Mouse (Mus musculus): ENCODE results near the gene Cplane1.
A peak's percentile ranks its signal among the peaks of the same experiment; 100 is the strongest.
"Not testable (repeated sequence)": the region's sequence is repeated elsewhere in the genome, so short reads cannot be mapped to it uniquely, and the experiment has no call there.

Cplane1 gene

DNA sequence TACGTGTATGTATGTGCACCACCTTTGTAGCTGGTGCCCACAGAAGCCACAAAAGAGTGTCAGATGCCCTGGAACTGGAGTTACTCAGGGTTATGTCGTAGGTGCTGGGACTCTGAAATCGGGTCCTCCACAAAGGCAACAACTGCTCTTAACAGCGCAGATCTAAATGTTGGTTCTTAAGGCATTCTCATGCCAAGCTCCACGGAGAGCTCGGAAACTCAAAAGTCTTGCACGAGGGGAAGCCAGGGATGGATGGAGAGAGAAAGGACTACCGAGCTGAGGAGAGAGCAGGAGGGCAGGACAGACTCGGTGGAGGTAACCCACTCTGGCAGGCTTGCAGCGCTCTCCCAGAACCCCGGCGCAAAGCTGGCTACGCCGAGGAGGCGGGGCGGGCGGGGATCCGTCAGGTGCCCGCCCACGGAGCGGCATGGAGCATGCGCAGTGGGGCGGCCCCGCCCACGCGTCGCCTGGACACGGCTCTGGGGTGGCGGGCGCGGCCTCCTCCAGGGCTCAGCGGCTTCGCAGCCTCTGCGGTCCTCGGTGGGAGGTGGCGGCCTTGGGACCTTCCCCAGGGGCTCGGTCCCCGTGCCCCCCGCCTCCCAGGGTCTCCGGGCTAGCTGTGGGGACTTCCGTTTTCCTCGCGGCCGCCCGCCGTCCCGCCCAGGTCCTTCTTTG, at the start of gene Cplane1:
Gene Cplane1, plus strand, starts transcription at position 516 of the 675 bp plus-strand sequence.
- peak; percentile 86 for DNase-seq (ENCODE audit: low read depth)

DNA sequence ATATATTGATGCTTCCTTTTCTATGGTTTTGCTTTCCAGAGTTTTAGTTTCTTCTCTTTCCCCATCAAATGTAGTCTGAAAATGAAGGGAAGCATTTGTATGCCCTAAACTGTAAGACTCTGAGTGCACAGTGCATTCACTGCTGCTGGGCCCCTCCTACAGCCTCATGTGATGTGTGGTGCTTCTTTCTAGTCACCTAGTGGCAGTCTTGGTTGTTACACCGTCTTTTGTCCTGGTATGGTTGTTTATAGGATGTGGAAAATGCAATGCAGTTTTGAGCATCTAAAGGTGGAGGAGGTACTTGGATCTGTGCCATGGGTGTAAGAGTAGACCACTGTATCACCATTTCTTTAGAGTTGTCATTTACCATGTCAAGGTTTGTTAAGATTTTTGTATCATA, 39.6 kb upstream of the Cplane1 start:
- peak; percentile 35 for DNase-seq (ENCODE audit: low read depth)

DNA sequence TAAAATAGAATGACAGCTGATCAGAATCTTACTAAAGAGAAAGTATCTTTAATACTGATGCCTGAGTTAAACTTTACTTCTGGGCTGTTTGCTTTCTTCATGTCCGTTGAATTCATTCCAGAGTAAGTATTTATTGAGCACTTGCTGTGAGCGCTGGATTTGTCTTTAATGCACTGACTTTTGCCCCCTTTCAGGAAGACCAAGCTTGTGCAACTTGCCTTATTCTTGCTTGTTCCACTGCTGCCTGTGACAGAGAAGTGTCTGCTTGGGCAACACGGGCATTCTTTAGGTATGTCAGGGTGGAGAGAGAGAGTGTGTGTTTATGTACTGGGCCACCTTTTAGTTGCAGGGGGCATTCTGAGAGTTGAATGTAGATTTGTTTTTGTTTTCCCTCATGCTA, 37.6 kb upstream of the Cplane1 start:
- DNase-seq (ENCODE audit: low read depth): no peak

DNA sequence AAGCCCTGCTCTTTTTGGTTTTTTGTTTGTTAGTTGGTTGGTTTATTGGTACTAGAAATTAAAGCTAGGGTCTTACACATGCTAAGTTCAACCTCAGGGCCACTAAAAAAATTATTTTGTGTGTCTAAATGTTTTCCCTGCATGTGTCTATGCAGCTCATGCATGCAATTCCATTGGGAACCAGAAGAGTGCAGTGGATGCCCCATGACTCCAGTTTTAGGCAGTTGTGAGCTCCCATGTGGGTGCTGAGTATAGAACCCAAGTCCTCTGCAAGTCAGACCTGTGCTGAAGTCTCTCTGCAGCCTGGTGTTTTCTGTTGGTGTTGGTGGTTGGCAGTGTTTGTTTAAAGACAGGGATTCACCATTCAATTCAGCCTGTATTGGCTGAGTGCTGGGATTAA, 37.1 kb upstream of the Cplane1 start:
- peak; percentile 18 for DNase-seq (ENCODE audit: low read depth)

DNA sequence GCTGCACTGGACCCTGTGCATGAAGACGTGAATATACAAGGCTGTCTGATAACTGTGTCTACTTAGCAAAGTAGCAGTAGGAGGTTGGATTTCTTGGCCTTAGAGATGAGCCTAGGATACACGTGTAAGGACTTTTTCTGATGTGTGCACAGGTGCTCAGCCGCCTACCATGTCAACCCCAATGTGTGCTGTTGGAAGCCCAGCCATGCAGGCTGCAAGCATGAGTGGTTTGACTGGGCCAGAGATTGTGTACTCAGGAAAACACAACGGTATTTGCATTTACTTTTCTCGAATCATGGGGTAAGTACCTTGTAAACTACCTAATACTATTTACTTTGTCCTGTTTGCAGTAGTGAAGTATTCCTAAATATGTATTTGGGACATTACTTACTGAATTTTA, 33.3 kb upstream of the Cplane1 start:
- no peak for DNase-seq (ENCODE audit: low read depth)

DNA sequence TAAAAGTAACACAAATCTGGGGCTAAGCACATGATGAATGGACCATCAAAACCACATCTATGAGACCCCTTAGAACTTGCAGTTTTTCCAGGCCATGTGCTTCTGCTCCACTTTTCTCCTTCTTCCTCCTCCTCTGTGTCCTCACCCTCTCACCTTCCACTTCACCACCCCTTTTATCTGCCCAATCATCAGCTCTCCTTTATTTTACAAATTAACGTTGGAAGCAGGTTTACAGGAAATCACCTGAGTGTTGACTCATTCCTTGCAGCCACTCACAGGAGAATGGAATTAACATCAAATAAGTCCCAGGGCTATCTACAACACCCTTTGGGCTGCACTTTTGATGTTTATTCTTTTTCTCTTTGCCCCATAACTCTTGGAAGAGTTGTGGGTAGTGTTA, 7.1 kb upstream of the Cplane1 start:
- DNase-seq (ENCODE audit: low read depth): no peak

DNA sequence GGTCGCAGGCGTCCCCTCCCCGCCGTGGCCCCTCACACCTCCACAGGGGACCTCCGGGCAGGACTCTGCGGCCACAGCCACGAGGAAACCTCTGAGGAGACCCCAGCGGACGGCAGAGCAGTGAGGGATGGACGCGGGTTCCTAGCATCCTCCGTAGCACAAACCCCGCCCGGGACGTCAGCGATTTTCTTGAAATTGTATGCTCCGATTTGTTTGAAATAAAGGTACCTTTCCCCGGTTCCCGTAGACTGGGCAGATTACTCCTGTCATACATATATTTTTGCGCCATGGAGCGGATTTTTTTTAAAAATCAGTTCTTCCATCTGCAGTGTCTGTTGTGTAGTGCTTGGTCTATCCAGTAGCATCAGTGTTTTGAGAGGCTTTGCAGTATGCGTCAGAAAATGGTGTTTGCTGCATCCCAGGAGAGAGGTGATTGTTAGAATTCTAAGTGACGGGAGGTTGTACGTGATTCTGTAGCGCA, 400 bp downstream of the Cplane1 start:
- DNase-seq (ENCODE audit: low read depth): peak; percentile 36

DNA sequence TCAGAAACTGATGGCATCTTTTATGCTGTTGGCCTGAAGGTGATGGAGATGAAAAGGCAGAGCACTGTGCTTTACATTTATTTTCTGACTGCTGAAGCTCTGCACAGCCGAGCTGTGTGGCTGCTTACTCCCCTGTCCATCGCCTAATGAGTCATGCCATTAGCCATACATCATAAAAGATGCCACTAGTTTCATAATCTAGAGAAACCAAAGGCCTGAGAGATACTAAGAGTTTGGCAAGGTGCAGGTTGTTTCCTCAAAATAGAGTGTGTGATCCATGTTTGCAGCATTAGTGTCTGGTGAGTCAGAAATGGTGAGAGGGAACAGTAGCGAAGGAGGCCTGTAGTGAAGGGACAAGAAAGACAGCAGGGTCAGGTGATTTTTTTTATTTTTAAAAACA, 20.7 kb downstream of the Cplane1 start:
- peak; percentile 36 for DNase-seq (ENCODE audit: low read depth)

DNA sequence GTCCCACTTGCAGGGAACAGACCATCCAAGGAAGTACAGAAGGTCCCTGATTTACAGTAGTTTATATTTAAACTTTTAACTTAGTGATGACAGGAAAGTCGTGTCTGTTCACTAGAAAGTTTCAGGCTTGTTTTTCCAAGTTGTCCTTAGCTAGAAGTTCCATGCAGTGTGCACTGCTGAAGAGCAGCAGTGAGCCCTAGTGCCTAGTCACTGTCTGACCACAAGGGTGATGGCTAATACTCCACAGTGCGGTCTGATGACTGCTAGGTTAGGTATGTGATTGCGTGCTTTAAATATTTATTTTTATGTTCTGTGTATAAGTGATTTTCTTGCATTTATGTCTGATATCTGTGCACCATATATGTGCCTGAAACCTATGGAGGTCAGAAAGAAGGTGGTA, 21.5 kb downstream of the Cplane1 start:
- DNase-seq (ENCODE audit: low read depth): no peak

DNA sequence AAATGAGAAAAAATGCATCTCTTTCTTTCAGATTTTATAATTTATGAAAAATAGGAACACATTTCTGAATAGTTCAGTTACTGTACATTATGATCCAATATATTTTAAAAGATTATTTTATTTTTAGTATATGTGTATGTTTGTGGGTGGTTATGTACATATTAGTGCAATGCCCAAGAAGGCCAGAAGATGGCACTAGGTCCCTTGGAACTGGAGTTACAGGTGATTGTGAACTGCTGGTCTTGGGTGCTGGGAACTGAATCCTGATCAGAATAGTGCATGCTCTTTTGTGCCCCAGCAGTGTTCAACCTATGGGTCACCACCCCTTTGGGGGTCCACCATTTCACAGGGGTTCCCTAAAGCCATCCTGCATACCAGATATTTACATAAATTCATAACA, 31.4 kb downstream of the Cplane1 start:
- DNase-seq (ENCODE audit: low read depth): peak; percentile 46

DNA sequence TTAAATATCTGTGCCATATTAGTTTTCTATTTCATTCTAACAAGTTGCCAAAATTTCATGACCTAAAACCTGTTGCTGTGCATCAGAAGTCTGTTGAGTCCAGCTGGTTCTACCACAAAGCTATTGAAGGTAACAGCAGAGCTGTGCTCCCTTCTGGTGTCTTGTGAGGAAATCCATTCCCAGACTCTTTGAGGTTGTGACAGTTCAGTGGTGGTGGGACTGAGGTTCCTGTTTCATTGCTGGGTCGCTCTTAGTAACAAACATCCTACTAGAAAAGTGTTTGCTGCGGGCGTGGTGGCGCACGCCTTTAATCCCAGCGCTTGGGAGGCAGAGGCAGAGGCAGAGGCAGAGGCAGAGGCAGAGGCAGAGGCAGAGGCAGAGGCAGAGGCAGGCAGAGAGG, 39.5 kb downstream of the Cplane1 start:
- peak; percentile 15 for DNase-seq (ENCODE audit: low read depth)

DNA sequence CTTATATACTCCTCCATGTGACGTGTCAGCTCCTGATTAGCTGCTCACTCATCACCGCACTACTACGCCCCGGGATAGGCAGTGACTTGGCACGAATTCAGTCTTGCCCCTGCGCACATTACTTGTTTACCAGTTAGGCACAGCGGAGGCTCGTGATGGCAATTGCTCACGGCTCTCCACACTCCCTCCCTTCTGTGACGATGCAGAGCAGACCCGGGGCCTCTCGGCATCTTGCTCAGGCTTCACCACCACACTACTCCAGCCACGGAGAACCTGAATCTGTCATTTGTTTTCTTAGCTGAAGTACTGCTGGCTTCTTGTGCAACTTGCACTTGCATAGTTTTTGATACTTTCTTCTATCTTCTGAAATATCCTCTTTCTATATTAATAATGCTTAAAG, 45.9 kb downstream of the Cplane1 start:
- DNase-seq (ENCODE audit: low read depth): no peak

DNA sequence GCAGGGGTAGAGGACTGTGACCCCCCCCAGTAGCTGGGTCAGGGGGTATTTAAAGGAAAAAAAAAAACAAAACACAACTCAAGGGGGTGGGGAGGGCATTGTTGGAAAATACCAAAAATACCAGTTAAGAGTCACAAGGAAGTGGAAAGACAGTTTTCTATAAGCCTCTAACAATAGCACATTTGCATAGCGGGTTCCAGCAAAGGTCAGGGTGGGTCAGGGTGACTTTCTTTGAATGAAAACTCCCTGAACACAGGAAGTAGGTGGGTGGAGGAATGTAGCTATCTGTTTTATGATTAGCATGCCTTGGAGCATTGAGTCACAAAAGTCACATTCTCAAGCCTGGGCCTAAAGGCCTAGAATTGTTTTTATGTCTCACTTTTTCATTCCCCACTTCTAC, 65.3 kb downstream of the Cplane1 start:
- not testable (repeated sequence) for DNase-seq (ENCODE audit: low read depth)

DNA sequence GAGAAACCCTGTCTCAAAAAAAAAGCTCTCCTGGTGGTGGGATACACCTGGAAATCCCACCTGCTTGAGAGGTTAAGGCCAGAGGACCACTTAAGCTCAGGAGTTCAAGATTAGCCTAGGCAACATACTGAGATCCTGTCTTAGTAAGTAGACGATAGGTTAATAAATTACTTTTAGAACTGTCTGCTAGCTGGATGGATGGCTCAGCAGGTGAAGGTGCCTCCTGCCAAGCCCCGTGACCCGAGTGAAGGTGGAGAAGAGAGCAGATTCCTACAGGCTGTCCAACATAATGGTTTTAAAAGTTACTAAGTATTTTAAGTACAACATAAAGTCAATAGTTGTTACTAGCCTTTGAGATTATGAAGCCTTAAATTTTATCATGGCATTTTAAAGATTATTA, 97.0 kb downstream of the Cplane1 start:
- DNase-seq (ENCODE audit: low read depth): no peak

DNA sequence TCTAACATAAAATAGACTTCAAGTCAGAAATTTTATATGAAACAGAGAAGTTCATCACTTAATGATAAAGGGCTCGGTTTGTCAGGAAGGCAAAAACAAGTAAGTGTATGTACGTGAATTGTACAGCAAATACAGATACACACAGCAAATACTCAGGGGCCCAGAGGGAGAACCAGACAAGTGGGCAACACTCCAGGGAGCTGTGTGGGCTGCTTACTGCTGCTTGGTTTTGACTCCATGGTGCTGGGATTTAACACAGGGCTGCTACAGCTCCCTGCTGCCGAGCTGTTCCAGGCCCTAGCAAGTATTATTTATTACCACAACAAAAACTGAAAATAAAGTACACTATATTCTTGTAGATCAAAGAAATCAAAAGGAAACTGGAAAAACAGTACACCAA, 98.3 kb downstream of the Cplane1 start:
- no peak for DNase-seq (ENCODE audit: low read depth)

DNA sequence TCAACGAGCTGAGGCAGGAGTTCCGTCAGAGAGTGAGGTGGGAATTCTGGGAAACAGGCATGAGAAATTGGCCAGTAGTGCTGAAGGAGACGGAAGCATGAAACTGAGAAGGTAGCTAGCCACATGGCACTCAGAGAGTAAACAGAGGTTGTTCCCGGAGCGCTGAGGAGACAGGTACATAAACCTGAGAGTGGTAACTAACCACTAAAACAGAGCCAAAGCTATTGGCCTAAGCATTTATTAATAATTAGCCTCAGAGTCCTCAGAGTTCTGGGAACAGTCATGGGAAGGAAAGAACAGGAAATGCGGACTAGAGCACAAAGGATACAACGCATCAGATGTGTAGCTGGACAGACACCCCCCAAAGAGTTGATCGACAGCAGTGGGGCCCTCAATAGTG, 99.3 kb downstream of the Cplane1 start:
- DNase-seq (ENCODE audit: low read depth): no peak

DNA sequence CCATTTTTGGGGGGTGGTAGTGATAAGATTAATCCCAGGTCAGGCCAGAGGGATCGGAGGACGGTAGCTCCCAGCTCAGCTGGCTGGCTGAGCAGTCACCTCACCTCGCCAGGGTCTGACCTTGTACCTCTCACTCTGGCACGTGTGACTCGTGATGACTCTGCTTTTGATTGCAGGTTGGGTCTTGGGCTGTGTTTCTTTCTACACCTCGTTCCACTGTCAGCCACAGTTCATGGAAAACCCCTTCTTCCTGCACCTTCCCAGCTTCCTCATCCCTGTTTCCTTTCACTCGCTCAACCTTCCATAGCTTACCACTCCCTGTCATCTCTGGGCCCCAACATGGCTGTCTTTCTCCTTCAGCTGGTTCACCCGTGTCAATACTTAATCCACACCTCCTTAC, 103.0 kb downstream of the Cplane1 start:
- DNase-seq (ENCODE audit: low read depth): no peak

DNA sequence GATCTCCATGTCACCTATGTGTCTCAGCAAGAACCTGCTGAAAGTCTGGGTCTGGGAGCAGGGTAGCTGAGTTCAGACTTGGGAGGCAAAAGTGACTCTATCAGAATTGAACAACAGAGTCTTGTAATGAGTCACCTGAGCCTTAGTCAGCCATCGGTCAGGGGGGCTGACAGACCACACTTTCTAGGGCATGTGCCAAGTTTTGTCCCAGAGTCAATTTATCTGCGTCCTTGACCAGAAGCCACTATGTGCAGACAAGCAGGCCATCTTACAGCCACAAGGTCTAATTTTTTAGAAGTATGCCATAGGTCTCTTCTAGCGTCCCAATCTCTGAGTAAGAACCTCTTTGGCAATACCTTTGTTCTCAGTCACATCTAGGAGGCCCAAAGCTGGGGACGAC, 109.0 kb downstream of the Cplane1 start:
- peak; percentile 73 for DNase-seq (ENCODE audit: low read depth)

DNA sequence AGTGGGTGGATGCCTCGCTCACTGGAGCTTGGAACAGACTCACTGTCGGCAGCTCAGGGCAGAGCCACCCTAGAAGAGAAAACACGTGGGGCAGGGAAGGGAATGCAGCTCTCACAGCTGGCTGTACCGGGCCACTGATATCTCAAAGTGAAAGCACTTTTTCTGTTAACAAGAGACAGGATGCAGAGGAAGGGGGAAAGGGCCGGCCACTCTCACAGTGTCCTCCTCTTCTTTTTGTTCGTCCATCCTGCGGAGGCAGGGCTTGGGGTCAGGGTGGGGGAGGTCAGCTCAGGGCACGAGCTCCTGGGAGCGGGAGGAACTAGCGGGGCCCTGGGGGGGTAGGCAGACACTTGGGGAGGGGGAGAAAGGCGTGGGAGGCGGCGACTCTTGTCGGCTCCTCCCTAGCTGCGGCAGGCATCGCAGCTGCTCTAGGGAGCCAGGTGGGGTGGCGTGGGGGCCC, 110.4 kb downstream of the Cplane1 start:
- DNase-seq (ENCODE audit: low read depth): peak; percentile 41

DNA sequence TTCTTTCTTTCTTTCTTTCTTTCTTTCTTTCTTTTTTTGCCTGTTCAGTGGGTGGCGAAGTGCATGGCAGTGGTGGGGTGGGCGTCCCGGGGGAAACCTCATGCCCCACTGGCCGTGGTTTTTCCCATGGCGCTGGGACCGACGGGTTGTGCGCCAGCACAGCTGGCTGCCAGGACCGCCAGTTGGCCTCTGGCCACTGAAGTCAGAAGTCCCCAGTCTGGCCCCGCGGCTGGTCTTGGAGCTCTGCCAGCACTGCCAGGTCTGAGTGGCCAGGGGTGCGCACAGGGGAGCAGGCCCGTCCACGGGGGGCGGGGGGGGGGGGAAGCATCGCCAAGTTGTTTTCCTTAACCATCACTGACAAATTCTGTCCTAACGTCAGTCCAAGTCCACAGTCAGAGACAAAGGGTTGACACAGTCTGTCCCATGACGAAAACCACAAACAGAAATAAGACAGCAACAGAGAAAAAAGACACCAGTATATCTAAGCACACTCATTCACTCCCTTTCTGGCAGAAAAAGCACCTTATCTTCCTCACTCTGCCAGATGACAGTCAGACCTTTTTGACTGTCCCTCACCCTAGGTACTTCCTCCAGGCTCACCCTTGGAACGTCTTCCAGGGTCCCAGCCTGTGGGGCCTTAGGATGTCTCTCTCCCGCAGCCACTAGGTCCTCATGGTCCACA, 111.2 kb downstream of the Cplane1 start:
- peak; percentile 67 for DNase-seq (ENCODE audit: low read depth)

DNA sequence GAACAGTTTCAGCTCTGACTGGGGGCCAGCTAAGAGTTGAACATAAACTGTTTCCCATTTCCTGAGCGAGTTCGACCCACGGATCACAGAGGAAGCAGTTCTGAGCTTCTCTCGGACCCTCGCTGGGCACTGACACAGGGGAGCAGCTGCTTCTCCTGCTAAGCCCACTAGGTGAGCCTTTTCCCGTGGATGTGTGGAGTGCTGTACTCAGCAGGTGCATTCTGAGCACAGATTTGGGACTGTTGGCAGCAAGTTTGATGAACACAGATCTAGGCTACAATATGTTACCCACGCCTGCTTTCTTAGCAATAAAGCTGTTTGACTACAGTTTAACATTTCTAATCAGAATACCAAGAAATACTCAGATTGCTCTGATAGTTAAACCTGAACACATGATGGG, 112.8 kb downstream of the Cplane1 start:
- DNase-seq (ENCODE audit: low read depth): no peak

DNA sequence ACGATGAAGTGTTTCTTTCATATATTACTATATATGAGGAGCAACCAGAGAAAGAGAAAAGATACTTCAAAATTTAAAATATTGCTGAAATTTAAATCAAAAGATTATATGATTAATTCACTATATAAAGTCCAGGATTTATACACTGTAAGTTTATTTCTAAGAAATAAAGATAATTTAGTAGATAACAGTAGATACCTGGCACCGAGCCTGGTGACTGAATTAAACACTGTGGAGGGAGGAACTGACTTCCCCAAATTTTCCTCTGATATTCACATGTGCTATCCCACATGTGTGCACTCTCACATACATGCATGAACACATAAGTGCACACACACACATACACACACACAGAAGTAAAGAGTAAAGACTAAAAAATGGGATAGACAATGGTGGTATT, 113.2 kb downstream of the Cplane1 start:
- no peak for DNase-seq (ENCODE audit: low read depth)

DNA sequence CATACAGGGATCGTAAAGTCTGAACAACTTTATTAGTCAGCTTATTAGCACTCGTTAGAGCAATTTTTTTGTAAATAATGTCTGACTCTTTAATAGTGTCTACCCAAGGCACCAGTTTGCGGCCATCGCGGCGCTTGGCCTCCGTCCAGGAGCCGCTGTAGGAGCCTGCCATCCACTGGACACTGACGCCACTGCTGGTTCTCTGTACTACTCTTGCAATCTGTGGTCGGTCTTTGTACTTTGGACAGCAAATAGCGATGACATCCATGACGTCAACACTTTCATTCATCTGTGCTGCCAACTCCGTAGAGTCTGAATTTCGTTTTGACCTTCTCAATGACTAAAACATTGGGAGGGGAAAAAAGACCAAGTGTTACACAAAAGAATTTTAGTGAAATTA, 122.3 kb downstream of the Cplane1 start:
- DNase-seq (ENCODE audit: low read depth): no peak

DNA sequence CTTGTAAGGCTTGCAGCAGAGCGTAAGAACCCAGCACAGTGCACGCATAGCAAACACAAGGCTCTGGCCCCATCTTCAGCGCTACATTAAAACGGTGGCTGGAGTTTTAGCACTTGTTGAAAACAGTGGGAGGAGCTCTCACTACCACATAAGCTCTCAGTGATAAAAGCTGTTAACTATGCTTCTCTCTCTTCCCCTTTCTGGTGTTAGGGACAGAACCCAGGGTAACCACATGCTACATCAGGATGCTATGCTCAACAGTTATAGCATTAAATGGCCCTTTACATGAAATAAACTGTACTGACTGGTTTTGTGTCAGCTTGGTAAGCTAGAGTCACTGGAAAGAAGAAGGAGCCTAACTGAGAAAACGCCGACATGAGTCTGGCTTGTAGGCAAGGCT, 125.2 kb downstream of the Cplane1 start:
- DNase-seq (ENCODE audit: low read depth): no peak

Data from 416B (cell line).